Mouse (Mus musculus) bone marrow, adult 2 months (tissue): ENCODE measurements around the gene Rtp3.

ENCODE experiments used
- CTCF ChIP-seq: fragments of 200-500 bp; IDR thresholded peaks from 2 replicates; pipeline ENCODE4 v1.5.1; 2011; ENCODE audit warnings: low read length, control low read depth; ENCODE audit not compliant: control insufficient read depth, insufficient read depth
- POLR2A ChIP-seq: fragments of 200-500 bp; IDR thresholded peaks from 2 replicates; pipeline ENCODE4 v1.6.1; 2011; ENCODE audit warnings: low read depth, mild to moderate bottlenecking, control low read depth, low read length, borderline replicate concordance; ENCODE audit not compliant: control insufficient read depth

- TF ChIP-seq CTCF (no peak), POLR2A (no peak)
These were observed 4.8 kb downstream of the Rtp3 start for GRCm38 (mm10) chr9:110985541-110985940.
